Mouse (Mus musculus) heart, adult 2 months (tissue): ENCODE results near the gene Atmin. TPM values are rescaled to one million over a fixed set of nuclear protein-coding genes. Genes with fewer than 3 reads are reported as not detected.

Experiments
- DNase-seq, 2 experiments: peaks; one replicate each; pipeline ENCODE4 v3.0.0; 2021
- H3K27ac ChIP-seq: fragments of 200-600 bp; 2 replicates; pipeline ENCODE4 v1.8.1; 2022
- H3K27me3 ChIP-seq: fragments of 200-500 bp; 2 replicates; pipeline ENCODE4 v1.6.1; 2012; ENCODE audit warnings: mild to moderate bottlenecking, low read length, inconsistent platforms, mixed read lengths; ENCODE audit not compliant: control insufficient read depth, insufficient read depth
- H3K36me3 ChIP-seq: fragments of 200-500 bp; 2 replicates; pipeline ENCODE4 v1.6.1; 2012; ENCODE audit warnings: low read length, inconsistent platforms; ENCODE audit not compliant: control insufficient read depth, insufficient read depth
- H3K4me1 ChIP-seq: fragments of 200-500 bp; 2 replicates; pipeline ENCODE4 v1.6.1; 2011; ENCODE audit warnings: low read length; ENCODE audit not compliant: control insufficient read depth, insufficient read depth
- H3K4me3 ChIP-seq: fragments of 200-600 bp; 2 replicates; pipeline ENCODE4 v1.8.1; 2022
- H3K79me2 ChIP-seq: fragments of 200-500 bp; replicated peaks from 2 replicates; pipeline ENCODE4 v1.6.1; 2012; ENCODE audit warnings: mild to moderate bottlenecking, inconsistent platforms, low read length, moderate library complexity, mixed read lengths; ENCODE audit not compliant: control insufficient read depth, insufficient read depth
- H3K9ac ChIP-seq: fragments of 200-500 bp; 2 replicates; pipeline ENCODE4 v1.6.1; 2012; ENCODE audit warnings: low read depth, mild to moderate bottlenecking, control low read depth, inconsistent platforms, low read length, mixed read lengths
- CTCF ChIP-seq: fragments of 200-600 bp; IDR thresholded peaks from 2 replicates; pipeline ENCODE4 v1.8.1; 2022; ENCODE audit warnings: antibody characterized with exemption, mild to moderate bottlenecking, moderate library complexity
- EP300 ChIP-seq: fragments of 200-500 bp; IDR thresholded peaks from 2 replicates; pipeline ENCODE4 v1.6.1; 2011; ENCODE audit warnings: low read depth, low read length, control low read depth; ENCODE audit not compliant: insufficient read depth
- POLR2A ChIP-seq: fragments of 200-500 bp; IDR thresholded peaks from 2 replicates; pipeline ENCODE4 v1.6.1; 2011; ENCODE audit warnings: mild to moderate bottlenecking, low read depth, low read length, control low read depth; ENCODE audit not compliant: insufficient read depth
- WGBS: fragments of 180-500 bp; shearing (Covaris S2); methylation state at CpG from one replicate; pipeline ENCODE4 v1.1.7; 2018; 5-methylcytosine and 5-hydroxymethylcytosine counted together
- intact Hi-C: fragments of 180-260 bp; cut with DNase I; formaldehyde crosslinking; loops from one replicate; pipeline ENCODE4 v1.15.1; 2025
- polyA plus RNA-seq: library from polyadenylated mRNA; depleted of rRNA; stranded (reverse); fragments of >200 nt; gene quantifications from 2 replicates; pipeline ENCODE4 v1.2.3, GENCODE M21; 2012
- total RNA-seq, 2 experiments: library from RNA; stranded (reverse); gene quantifications; 2 replicates each; pipeline ENCODE4 v1.2.3; 2021

Atmin gene
- total and polyA plus RNA-seq, 3 experiments: 9.3 to 16.5 (median 14.4) TPM

DNA sequence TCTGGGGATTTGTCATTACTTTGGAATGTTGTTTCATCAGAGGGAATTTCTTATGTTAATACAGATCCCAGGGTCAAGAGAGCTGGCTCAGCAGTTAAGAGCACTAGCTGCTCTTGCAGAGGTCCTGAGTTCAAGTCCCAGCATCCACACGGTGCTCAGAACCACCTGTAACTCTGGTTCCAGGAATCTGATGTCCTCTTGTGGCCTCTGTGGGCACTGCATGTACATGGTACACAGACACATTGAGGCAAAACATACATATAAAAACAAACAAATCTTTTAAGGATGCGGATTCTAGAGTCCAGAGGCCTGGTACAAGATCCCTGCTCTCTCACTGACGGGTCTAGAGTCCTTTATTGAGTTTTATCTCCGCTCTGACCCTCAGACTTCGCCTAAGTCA lies 14.6 kb upstream of the Atmin start:
- no peaks in the 10 kb centered on the region for H3K36me3 ChIP-seq
- H3K4me3 ChIP-seq: no peak overlapping the region
- TF ChIP-seq POLR2A: no peak
- no peak for TF ChIP-seq CTCF
- no peak for TF ChIP-seq EP300
- intact Hi-C loops: loop anchor here (5.0 kb wide), 1 partner anchor 61 kb away; no protein-coding TSS in a partner anchor
- no peaks in the 10 kb centered on the region for H3K79me2 ChIP-seq
- H3K27me3 ChIP-seq: no peaks in the 10 kb centered on the region
- WGBS: 91% methylated on average over 5 of the region's 5 CpGs
- no peaks in the 10 kb centered on the region for H3K4me1 ChIP-seq
- H3K9ac ChIP-seq: no peak overlapping the region
- no peak overlapping the region for H3K27ac ChIP-seq
- DNase-seq: no peak

DNA sequence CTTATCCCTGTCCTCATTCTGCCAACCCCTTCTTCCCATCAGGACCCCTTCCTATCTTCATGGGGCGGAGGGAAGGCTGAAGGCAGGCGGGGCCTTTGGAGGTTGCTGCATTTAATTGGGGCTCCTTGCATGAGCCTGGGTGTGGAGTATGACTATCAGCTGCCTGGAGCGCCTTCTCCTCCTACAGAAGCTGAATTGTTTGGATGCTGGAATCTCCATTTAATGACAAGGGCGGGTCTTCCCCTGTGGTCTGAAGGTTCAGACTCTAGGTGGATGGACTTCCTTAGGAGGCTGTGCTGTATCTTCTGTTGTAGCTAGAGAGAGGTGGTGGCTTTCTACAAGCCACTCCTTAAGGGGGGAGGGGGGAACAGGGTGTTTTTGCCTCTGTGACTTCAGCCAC lies 8.2 kb upstream of the Atmin start:
- Histone ChIP-seq H3K4me1 (no peaks in the 10 kb centered on the region), H3K27me3 (no peaks in the 10 kb centered on the region), H3K79me2 (no peaks in the 10 kb centered on the region), H3K36me3 (no peaks in the 10 kb centered on the region), H3K9ac (no peak overlapping the region), H3K4me3 (no peak overlapping the region), H3K27ac (no peak overlapping the region)
- 93% methylated on average over 4 of the region's 4 CpGs for WGBS
- no peak for DNase-seq
- TF ChIP-seq EP300: no peak
- no peak for TF ChIP-seq POLR2A
- no peak for TF ChIP-seq CTCF
- intact Hi-C loops: no loop called here

- Histone ChIP-seq H3K9ac (no peak overlapping the region), H3K27ac (no peak overlapping the region), H3K36me3 (no peaks in the 10 kb centered on the region), H3K4me1 (no peaks in the 10 kb centered on the region), H3K79me2 (no peaks in the 10 kb centered on the region), H3K27me3 (no peaks in the 10 kb centered on the region), H3K4me3 (no peak overlapping the region)
- intact Hi-C loops: no loop called here
- TF ChIP-seq POLR2A (no peak), CTCF (no peak), EP300 (no peak)
- WGBS: 89% methylated on average over 6 of the region's 6 CpGs
- DNase-seq: no peak
Observed at GRCm38 (mm10) chr8:116935506-116935905, 7.7 kb upstream of the Atmin start.

DNA sequence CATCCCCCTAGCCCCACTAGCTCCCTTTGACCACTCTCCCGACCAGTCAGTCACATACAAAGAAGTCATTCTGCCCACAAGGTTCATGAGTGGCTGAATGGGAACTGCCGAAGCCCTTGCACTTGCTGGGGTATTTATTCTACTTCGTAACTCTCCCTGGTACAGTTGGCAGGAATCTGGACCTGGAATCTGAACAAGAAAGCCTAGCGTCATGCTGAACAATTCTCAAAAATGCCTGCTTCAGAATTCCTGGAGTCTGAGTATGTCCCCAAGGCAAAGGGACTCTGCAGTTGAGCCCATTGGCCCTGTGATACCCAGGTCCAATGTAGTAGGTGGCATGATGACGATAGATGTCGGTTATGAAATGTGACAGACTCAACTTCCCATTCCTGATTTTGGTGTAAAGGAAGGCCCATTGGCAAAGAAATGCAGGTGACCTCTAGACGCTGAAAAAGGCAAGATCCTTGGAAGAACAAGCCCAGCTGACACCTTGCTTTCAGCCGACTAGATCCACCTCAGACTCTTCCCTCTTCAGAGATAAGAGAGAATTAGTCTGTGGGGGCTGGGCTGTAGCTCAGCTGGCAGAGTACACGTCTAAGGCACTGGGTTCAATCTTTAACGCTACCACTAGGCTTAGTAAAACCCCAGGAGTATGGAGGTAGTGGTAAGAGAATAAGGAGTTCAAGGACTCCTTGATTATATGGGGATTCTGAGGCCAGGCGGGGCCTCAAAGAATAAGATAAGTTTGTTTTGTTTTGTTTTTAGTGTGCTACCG lies 722 bp upstream of the Atmin start:
- Histone ChIP-seq H3K79me2 (peaks cover 3% of the 10 kb centered on the region), H3K4me3 (no peak overlapping the region), H3K9ac (no peak overlapping the region), H3K4me1 (peaks cover 7% of the 10 kb centered on the region), H3K27me3 (no peaks in the 10 kb centered on the region), H3K36me3 (no peaks in the 10 kb centered on the region), H3K27ac (no peak overlapping the region)
- intact Hi-C loops: loop anchor here (1.0 to 5.0 kb wide), 3 partner anchors 21 to 535 kb away; partner anchors contain the start of genes Cenpn and Cmc2
- DNase-seq: no peak
- no peak for TF ChIP-seq CTCF
- no peak for TF ChIP-seq POLR2A
- TF ChIP-seq EP300: no peak
- WGBS: 65% methylated on average over 12 of the region's 12 CpGs

GRCm38 (mm10) chr8:116943555-116944384 lies 577 bp downstream of the Atmin start:
- Histone ChIP-seq H3K27ac (peak overlapping the region; percentile 75), H3K36me3 (no peaks in the 10 kb centered on the region), H3K9ac (peak overlapping the region; percentile 95), H3K4me3 (peak overlapping the region; percentile 85), H3K4me1 (peaks cover 8% of the 10 kb centered on the region), H3K79me2 (peaks cover 4% of the 10 kb centered on the region), H3K27me3 (no peaks in the 10 kb centered on the region)
- WGBS: under 1% methylated on average over 62 of the region's 62 CpGs
- intact Hi-C loops: loop anchor here (1.0 to 5.0 kb wide), 3 partner anchors 22 to 534 kb away; partner anchors contain the start of genes Cenpn and Cmc2
- peak in 1 of 2 experiments; percentile 47 for DNase-seq
- TF ChIP-seq POLR2A (no peak), CTCF (no peak), EP300 (no peak)

- intact Hi-C loops: loop anchor here (5.0 kb wide), 1 partner anchor 533 kb away; no protein-coding TSS in a partner anchor
- peak overlapping the region; percentile 75; the same call in 1 of the 2 replicates for H3K27ac ChIP-seq
- WGBS: 25% methylated on average over 4 of the region's 4 CpGs
- no peak for DNase-seq
- no peak overlapping the region; the same call in 1 of the 2 replicates for H3K9ac ChIP-seq
- no peaks in the 10 kb centered on the region for H3K36me3 ChIP-seq
- peak overlapping the region; percentile 85 for H3K4me3 ChIP-seq
- peaks cover 8% of the 10 kb centered on the region for H3K4me1 ChIP-seq
- TF ChIP-seq CTCF (no peak), EP300 (no peak), POLR2A (no peak)
- H3K79me2 ChIP-seq: peaks cover 4% of the 10 kb centered on the region
- no peaks in the 10 kb centered on the region for H3K27me3 ChIP-seq
Observed at GRCm38 (mm10) chr8:116944385-116944696, 1.1 kb downstream of the Atmin start.
